Comparison of ENCODE assay signal across 22 mouse cellular contexts in genomic region chr3:41754556-41754955, GRCm38 (mm10). TPM values are rescaled to one million over a fixed set of nuclear protein-coding genes. Genes with fewer than 3 reads are reported as not detected.
A peak's percentile ranks its signal among the peaks of the same experiment; 100 is the strongest.
DNase-seq lines count a peak whose midpoint lies in the region; ATAC-seq and TF ChIP-seq lines count a peak whose summit lies in the region.
"Had no signal": no experiment of that assay in that cellular context is flagged by ENCODE, and none has a peak within 500 bp of the region (broad histone marks: within the 10 kb centered on the region; RNA-seq: fewer than 3 reads in every experiment).

No protein-coding gene starts in this region.

- ATAC-seq in Patski: peak; percentile 94
- no peak for ATAC-seq in lung, postnatal 0 days
- ATAC-seq: forebrain, embryonic 14.5 days; forebrain, embryonic 16.5 days had no signal

- H3K36me3 ChIP-seq in lung, postnatal 0 days (ENCODE audit: insufficient read depth, low read length): no peaks in the 10 kb centered on the region
- H3K36me3 ChIP-seq in midbrain, embryonic 10.5 days: peaks cover 7% of the 10 kb centered on the region
- H3K36me3 ChIP-seq: embryonic facial prominence, embryonic 15.5 days; forebrain, embryonic 12.5 days had no signal

- no peak for TF ChIP-seq EP300 in lung, postnatal 0 days (IDR thresholded peaks at IDR 0.05)

- H3K9ac ChIP-seq in lung, postnatal 0 days (replicated peaks; ENCODE audit: low read depth): no peak overlapping the region
- H3K9ac ChIP-seq: embryonic facial prominence, embryonic 13.5 days; embryonic facial prominence, embryonic 15.5 days; forebrain, embryonic 12.5 days had no signal

- H3K27ac ChIP-seq in lung, postnatal 0 days (ENCODE audit: low read length): no peak overlapping the region
- H3K27ac ChIP-seq in midbrain, embryonic 10.5 days (replicated peaks): no peak overlapping the region
- H3K27ac ChIP-seq: embryonic facial prominence, embryonic 13.5 days; embryonic facial prominence, embryonic 15.5 days; forebrain, embryonic 10.5 days; forebrain, embryonic 12.5 days had no signal

- H3K9me3 ChIP-seq in lung, postnatal 0 days (ENCODE audit: low read length): no peaks in the 10 kb centered on the region
- no peaks in the 10 kb centered on the region for H3K9me3 ChIP-seq in midbrain, embryonic 10.5 days (replicated peaks)
- H3K9me3 ChIP-seq: embryonic facial prominence, embryonic 13.5 days; embryonic facial prominence, embryonic 15.5 days; forebrain, embryonic 10.5 days; forebrain, embryonic 12.5 days had no signal

- TF ChIP-seq CTCF in Patski (IDR thresholded peaks at IDR 0.05): no peak
- no peak for TF ChIP-seq CTCF in lung, postnatal 0 days (IDR thresholded peaks at IDR 0.05)

- POLR2A ChIA-PET in Patski (lab: Charles Lee): no interaction called here

- WGBS in lung, postnatal 0 days: 71% methylated on average over 2 of the region's 2 CpGs
- WGBS in midbrain, embryonic 10.5 days: 90% methylated on average over 2 of the region's 2 CpGs

- H3K4me2 ChIP-seq in lung, postnatal 0 days (replicated peaks; ENCODE audit: low read depth, low read length): no peak overlapping the region
- H3K4me2 ChIP-seq: embryonic facial prominence, embryonic 13.5 days; embryonic facial prominence, embryonic 15.5 days; forebrain, embryonic 12.5 days had no signal

- H3K27me3 ChIP-seq in Patski: no peaks in the 10 kb centered on the region
- no peaks in the 10 kb centered on the region for H3K27me3 ChIP-seq in lung, postnatal 0 days (replicated peaks; ENCODE audit: insufficient read depth, low read length)
- H3K27me3 ChIP-seq in midbrain, embryonic 10.5 days (ENCODE audit: low read depth, poor library complexity, severe bottlenecking): no peaks in the 10 kb centered on the region
- H3K27me3 ChIP-seq: embryonic facial prominence, embryonic 13.5 days; embryonic facial prominence, embryonic 15.5 days; forebrain, embryonic 12.5 days had no signal

- no peaks in the 10 kb centered on the region for H3K4me1 ChIP-seq in lung, postnatal 0 days (ENCODE audit: insufficient read depth, low read depth, low read length)
- H3K4me1 ChIP-seq in midbrain, embryonic 10.5 days: no peaks in the 10 kb centered on the region
- H3K4me1 ChIP-seq: embryonic facial prominence, embryonic 13.5 days; embryonic facial prominence, embryonic 15.5 days; forebrain, embryonic 10.5 days; forebrain, embryonic 12.5 days had no signal

- DNase-seq in 3134 (ENCODE audit: extremely low read depth, insufficient read length, low spot score) (peak; percentile 24), 416B (ENCODE audit: low read depth) (peak; percentile 74), Patski (ENCODE audit: low read depth, low spot score) (no peak)
- DNase-seq in lung, postnatal 0 days (ENCODE audit: low spot score): no peak
- no peak for DNase-seq in midbrain, embryonic 10.5 days (ENCODE audit: low spot score)
- DNase-seq: adrenal gland, adult 2 months; adrenal gland, postnatal 10 days; adrenal gland, postnatal 25 days; cerebellum, adult 11 months; cerebellum, adult 18-20 months; cerebellum, adult 8-10 months; cerebellum, adult 9-11 months; cerebellum, postnatal 14 days; cerebellum, postnatal 36 days; embryo, embryonic 11 days had no signal

- in situ Hi-C loops in Patski (cut with MboI; ENCODE audit: low pct_unique_long_range_greater_than_20kb): no loop called here

- no peak overlapping the region for H3K4me3 ChIP-seq in lung, postnatal 0 days (ENCODE audit: low read depth, low read length)
- H3K4me3 ChIP-seq in midbrain, embryonic 10.5 days: no peak overlapping the region
- H3K4me3 ChIP-seq: embryonic facial prominence, embryonic 13.5 days; embryonic facial prominence, embryonic 15.5 days; erythroblast, embryonic 14.5 days; forebrain, embryonic 10.5 days; forebrain, embryonic 12.5 days had no signal

- CTCF ChIA-PET in Patski (lab: Charles Lee): interaction anchor here (1.6 to 5.9 kb wide), 2 partner anchors 10 to 28 kb away, joined by 5 to 37 read pairs; partner anchors contain the start of genes D3Ertd751e and Sclt1

RNA-seq across cellular contexts. Expression of gene D3Ertd751e, which starts 12.1 kb away (rescaled TPM):
- 10.6 TPM for polyA plus RNA-seq in Patski (2021)
- polyA plus RNA-seq in lung, postnatal 0 days (2015; fragmentation: Nextera tagmentation; extraction: Ambion mirVana): 6.4 TPM in 2 replicates
- polyA plus RNA-seq in midbrain, embryonic 10.5 days (2016; fragmentation: Nextera tagmentation; extraction: Ambion mirVana): 20.0 and 20.6 TPM in 2 replicates

RNA-seq across cellular contexts. Expression of gene Sclt1, which starts 12.2 kb away (rescaled TPM):
- polyA plus RNA-seq in Patski (2021): 20.5 TPM
- polyA plus RNA-seq in lung, postnatal 0 days (2015; fragmentation: Nextera tagmentation; extraction: Ambion mirVana): 7.7 and 7.8 TPM in 2 replicates
- 20.5 and 22.4 TPM in 2 replicates for polyA plus RNA-seq in midbrain, embryonic 10.5 days (2016; fragmentation: Nextera tagmentation; extraction: Ambion mirVana)

Comparison
In these comparisons a context has a peak if more than half of its experiments do, and no peak if none do; other contexts are left out.
1. DNase-seq: peak in 3134 (single experiment) and 416B (single experiment); none in Patski (single experiment), lung, postnatal 0 days (single experiment) and midbrain, embryonic 10.5 days (single experiment).